Mouse (Mus musculus) intestine, postnatal 0 days (tissue): ENCODE results near the gene Sesn1. TPM values are rescaled to one million over a fixed set of nuclear protein-coding genes. Genes with fewer than 3 reads are reported as not detected.
"Not testable (repeated sequence)": the region's sequence is repeated elsewhere in the genome, so short reads cannot be mapped to it uniquely, and the experiment has no call there.

Experiments
- ATAC-seq: fragments of 200-750 bp; cut with Nextera tagmentation; 2 replicates; pipeline ENCODE4 v1.8.0; 2017; ENCODE audit warnings: mild to moderate bottlenecking, moderate TSS enrichment, moderate library complexity
- H3K27ac ChIP-seq: fragments of 300-500 bp; sonication (generic); 2 replicates; pipeline ENCODE4 v1.5.1; 2014; ENCODE audit warnings: mild to moderate bottlenecking, low read depth, low read length, moderate library complexity
- H3K27me3 ChIP-seq: fragments of 300-500 bp; sonication (generic); replicated peaks from 2 replicates; pipeline ENCODE4 v1.6.1; 2014; ENCODE audit warnings: low read length, mixed read lengths; ENCODE audit not compliant: control insufficient read depth, insufficient read depth
- H3K36me3 ChIP-seq: fragments of 300-500 bp; sonication (generic); 2 replicates; pipeline ENCODE4 v1.6.1; 2014; ENCODE audit warnings: mild to moderate bottlenecking, moderate library complexity; ENCODE audit not compliant: control insufficient read depth, insufficient read depth
- H3K4me1 ChIP-seq: fragments of 300-500 bp; sonication (generic); replicated peaks from 2 replicates; pipeline ENCODE4 v1.6.1; 2014; ENCODE audit warnings: antibody characterized with exemption, low read length, mixed read lengths; ENCODE audit not compliant: control insufficient read depth, insufficient read depth
- H3K4me2 ChIP-seq: fragments of 300-500 bp; sonication (generic); replicated peaks from 2 replicates; pipeline ENCODE4 v1.6.1; 2014; ENCODE audit warnings: low read depth, mild to moderate bottlenecking, moderate library complexity
- H3K4me3 ChIP-seq: fragments of 300-500 bp; sonication (generic); 2 replicates; pipeline ENCODE4 v1.5.1; 2014; ENCODE audit warnings: low read depth, low read length
- H3K9ac ChIP-seq: fragments of 300-500 bp; sonication (generic); 2 replicates; pipeline ENCODE4 v1.6.1; 2014; ENCODE audit warnings: mild to moderate bottlenecking, low read depth, low read length
- H3K9me3 ChIP-seq: fragments of 300-500 bp; sonication (generic); 2 replicates; pipeline ENCODE4 v1.6.1; 2016; ENCODE audit warnings: mixed run types; ENCODE audit not compliant: control insufficient read depth
- CTCF ChIP-seq: sonication (generic); IDR thresholded peaks from 2 replicates; pipeline ENCODE4 v1.5.1; 2016; ENCODE audit warnings: low read depth, mild to moderate bottlenecking, control low read depth, antibody characterized with exemption, moderate library complexity
- WGBS: fragments of 180-500 bp; shearing (Covaris S2); extraction: QIAGEN DNeasy Blood & Tissue Kit; methylation state at CpG from one replicate; pipeline ENCODE4 v1.1.7; 2014; 5-methylcytosine and 5-hydroxymethylcytosine counted together
- polyA plus RNA-seq: library from polyadenylated mRNA; unstranded; fragments of >200 nt; fragmentation: Nextera tagmentation; extraction: Ambion mirVana; gene quantifications from 2 replicates; pipeline ENCODE4 v1.2.1, GENCODE M21; 2015

Gene Sesn1
- polyA plus RNA-seq, 1 experiment from 2014 or later: 26.2 TPM

DNA sequence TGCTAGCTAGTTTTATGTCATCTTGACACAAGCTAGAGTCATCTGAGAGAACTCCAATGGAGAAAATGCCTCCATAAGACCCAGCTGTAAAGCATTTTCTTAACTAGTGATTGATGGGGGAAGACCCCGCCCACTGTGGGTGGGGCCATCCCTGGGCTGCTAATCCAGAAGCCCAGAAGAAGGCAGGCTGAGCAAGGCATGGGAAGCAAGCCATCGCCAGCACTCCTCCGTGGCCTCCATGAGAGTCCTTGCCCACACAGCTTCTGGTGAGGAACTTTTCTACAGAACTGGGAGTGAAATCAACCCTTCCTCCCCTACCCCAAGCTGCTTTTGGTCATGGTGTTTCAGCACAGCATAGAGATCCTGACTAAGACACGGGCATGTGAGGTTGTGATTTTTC lies 129.4 kb downstream of the Sesn1 start:
- Histone ChIP-seq H3K27me3 (no peaks in the 10 kb centered on the region; the same call in 1 of the 2 replicates), H3K36me3 (no peaks in the 10 kb centered on the region), H3K9ac (no peak overlapping the region), H3K27ac (no peak overlapping the region), H3K9me3 (no peaks in the 10 kb centered on the region), H3K4me1 (0 out of 2 replicates have a peak, but pooled peaks cover 5% of the 10 kb centered on the region), H3K4me3 (no peak overlapping the region), H3K4me2 (no peak overlapping the region)
- ATAC-seq: no peak
- 73% methylated on average over 4 of the region's 4 CpGs for WGBS
- TF ChIP-seq CTCF: no peak

- 85% methylated on average over 6 of the region's 10 CpGs for WGBS
- not testable (repeated sequence) for H3K27me3 ChIP-seq, H3K9ac ChIP-seq, H3K27ac ChIP-seq, H3K9me3 ChIP-seq, ATAC-seq, H3K36me3 ChIP-seq, H3K4me1 ChIP-seq, H3K4me2 ChIP-seq, H3K4me3 ChIP-seq
Observed at GRCm38 (mm10) chr10:41952354-41952753, 142.6 kb downstream of the Sesn1 start.

DNA sequence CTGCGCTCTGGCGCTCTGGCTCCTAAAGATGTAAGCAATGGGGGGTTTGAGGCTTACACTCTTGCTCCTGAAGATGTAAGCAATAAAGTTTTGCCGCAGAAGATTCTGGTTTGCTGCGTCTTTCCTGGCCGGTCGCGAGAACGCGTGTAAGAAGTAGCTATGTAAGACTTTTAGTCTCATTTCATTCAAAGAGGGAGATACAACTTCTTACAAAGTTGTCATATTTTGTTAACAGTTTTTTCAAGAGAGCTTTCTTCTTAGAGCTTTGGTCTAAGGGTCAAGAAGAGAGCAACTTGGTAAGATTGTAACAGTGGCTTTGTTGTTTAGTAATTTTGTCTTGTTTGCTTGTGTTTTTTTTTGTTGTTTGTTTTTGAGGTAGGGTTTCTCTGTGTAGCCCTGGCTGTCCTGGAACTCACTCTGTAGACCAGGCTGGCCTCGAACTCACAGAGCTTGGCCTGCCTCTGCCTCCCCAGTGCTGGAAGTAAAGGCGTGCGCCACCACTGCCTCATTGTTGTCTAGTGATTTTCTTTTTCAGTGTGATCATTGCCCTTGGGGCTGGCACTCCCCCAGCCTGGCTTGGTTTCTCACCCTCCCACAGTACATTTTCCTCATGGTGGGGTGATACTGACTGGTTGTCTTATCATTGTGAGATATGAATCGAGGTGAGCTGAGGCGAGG lies 143.3 kb downstream of the Sesn1 start:
- WGBS: 80% methylated on average over 14 of the region's 14 CpGs
- Histone ChIP-seq H3K4me3 (no peak overlapping the region), H3K4me1 (no peaks in the 10 kb centered on the region), H3K9me3 (no peaks in the 10 kb centered on the region), H3K36me3 (no peaks in the 10 kb centered on the region), H3K4me2 (no peak overlapping the region), H3K27me3 (no peaks in the 10 kb centered on the region), H3K9ac (no peak overlapping the region), H3K27ac (no peak overlapping the region)
- no peak for ATAC-seq
- no peak for TF ChIP-seq CTCF

GRCm38 (mm10) chr10:41953528-41953864 lies 143.8 kb downstream of the Sesn1 start:
- Histone ChIP-seq H3K4me3 (no peak overlapping the region), H3K9me3 (no peaks in the 10 kb centered on the region), H3K4me2 (no peak overlapping the region), H3K4me1 (no peaks in the 10 kb centered on the region), H3K27ac (no peak overlapping the region), H3K27me3 (no peaks in the 10 kb centered on the region), H3K9ac (no peak overlapping the region), H3K36me3 (no peaks in the 10 kb centered on the region)
- TF ChIP-seq CTCF: no peak
- no peak; the same call in 1 of the 2 replicates for ATAC-seq
- WGBS: 68% methylated on average over 5 of the region's 5 CpGs

DNA sequence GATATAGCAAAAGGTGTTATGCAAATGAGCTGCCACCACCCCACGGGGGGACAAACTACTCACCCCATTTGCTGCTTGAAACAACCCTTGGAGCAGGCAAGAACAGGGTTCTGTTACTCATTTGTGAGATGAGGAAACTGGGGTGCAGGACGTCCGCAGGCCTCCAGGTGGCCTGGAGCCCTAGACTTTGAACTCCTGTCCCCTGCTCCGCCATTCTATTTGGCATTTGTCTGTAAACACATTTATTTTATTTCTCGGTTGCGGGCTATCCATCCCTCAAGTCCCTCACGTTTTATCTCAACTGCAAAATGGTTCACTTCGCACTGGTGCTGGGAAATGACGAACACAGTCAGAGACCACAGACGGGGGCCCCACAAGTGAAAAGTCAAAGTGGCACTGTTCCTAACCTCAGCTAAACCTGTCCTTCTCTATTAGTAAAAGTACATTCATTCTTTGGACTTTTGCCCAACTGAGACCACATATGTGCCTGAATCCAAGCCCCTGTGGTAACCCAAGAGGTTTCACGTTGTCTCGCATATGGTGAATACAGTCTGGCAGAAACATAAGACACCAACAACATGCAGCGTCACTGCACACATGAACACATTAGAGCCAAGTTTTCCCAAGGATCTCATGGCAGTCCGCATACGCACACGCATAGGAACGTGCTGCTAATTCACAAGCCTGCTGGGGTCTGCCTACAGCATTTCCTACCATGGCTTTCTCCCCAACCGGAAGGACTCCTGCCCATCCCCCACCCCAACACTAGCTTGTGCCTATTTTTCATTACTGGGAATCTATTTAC lies 147.9 kb downstream of the Sesn1 start:
- TF ChIP-seq CTCF: peak; percentile 18; the same call in 1 of the 2 replicates
- ATAC-seq: no peak

More for the DNA sequence above, 147.9 kb downstream of the Sesn1 start:
- H3K9ac ChIP-seq: no peak overlapping the region
- WGBS: 88% methylated on average over 18 of the region's 18 CpGs
- no peaks in the 10 kb centered on the region for H3K27me3 ChIP-seq
- H3K9me3 ChIP-seq: no peaks in the 10 kb centered on the region; the same call in 1 of the 2 replicates
- H3K4me1 ChIP-seq: 0 out of 2 replicates have a peak, but pooled peaks cover 3% of the 10 kb centered on the region
- no peak overlapping the region for H3K27ac ChIP-seq
- H3K4me2 ChIP-seq: no peak overlapping the region
- no peak overlapping the region for H3K4me3 ChIP-seq
- no peaks in the 10 kb centered on the region for H3K36me3 ChIP-seq

Other genes starting within 250 kb of the Sesn1 start
- gene Ccdc162, start 93.3 kb upstream of the Sesn1 start, polyA plus RNA-seq: 8.3 and 8.4 TPM in 2 replicates
- 5.0 and 5.3 TPM in 2 replicates for gene Cep57l1, start 64 bp upstream of the Sesn1 start, polyA plus RNA-seq
- gene Armc2, start 208.5 kb downstream of the Sesn1 start, polyA plus RNA-seq: 0.77 and 1.2 TPM in 2 replicates